Mouse (Mus musculus) layer of hippocampus, postnatal 36 days (tissue): ENCODE results near the gene Timd4. TPM values are rescaled to one million over a fixed set of nuclear protein-coding genes. Genes with fewer than 3 reads are reported as not detected.

Experiments used
- DNase-seq, 2 experiments: peaks; one replicate each; pipeline ENCODE4 v3.0.0; 2022
- total RNA-seq, 2 experiments: library from RNA; stranded (reverse); gene quantifications; 2 replicates each; pipeline ENCODE4 v1.2.3; 2021

Timd4 gene
- not detected for total RNA-seq

DNA sequence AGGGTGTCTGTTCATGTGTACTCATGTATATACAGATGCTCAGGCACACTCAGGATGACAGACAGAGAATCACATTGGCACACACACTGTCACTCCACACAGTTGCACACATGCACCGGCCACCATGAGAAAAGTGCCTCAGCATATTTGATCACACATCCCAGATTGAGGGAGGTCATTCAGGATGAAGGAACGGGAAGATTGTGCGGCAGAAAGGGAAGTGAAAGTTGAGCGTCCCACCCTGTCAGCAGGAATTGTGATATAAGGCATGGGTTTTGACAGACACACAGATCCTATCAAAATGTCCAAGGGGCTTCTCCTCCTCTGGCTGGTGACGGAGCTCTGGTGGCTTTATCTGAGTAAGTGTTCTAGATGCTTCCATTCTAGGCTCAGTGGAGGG, at the start of gene Timd4:
Gene Timd4 (plus strand): TSS at position 290 of the 400 bp plus-strand sequence.
- DNase-seq: no peak

DNA sequence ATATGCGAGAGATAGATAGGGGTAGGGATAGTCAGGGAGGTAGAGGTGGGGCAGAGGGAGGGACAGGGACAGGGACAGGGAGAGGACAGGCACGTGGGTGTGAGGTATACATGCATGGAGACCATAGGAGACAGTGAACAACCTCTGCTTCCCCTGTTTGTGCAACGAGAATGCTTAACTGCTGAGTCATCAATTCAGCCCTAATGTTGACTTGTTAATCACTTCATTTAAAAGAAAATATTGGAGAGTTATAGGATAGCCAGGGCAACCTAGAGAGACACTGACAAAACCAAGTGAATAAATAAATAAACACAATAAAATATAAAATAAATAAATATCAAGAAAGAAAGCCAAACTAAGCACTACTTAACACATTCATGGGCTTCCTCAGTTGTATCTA, 33.7 kb upstream of the Timd4 start:
- DNase-seq: no peak

DNA sequence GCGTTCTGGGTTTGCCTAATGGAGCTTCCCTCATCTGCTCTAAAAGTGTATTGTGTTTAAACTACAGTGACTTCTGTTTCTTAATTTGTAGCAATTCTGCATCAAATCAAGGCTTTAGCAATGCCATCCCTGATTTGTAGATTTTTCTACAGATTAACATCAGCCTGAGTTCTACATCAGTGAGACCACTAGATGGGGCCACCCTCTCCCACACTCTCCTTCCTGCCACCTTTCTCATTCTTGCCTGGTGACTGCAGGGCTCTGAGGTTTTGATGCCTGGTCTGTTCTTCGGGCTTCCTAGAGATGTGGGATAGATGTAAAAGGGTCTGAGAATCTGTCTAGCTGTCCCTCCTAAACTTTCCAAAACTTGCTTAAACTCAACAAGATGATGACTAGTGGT, 30.8 kb upstream of the Timd4 start:
- DNase-seq: no peak

DNA sequence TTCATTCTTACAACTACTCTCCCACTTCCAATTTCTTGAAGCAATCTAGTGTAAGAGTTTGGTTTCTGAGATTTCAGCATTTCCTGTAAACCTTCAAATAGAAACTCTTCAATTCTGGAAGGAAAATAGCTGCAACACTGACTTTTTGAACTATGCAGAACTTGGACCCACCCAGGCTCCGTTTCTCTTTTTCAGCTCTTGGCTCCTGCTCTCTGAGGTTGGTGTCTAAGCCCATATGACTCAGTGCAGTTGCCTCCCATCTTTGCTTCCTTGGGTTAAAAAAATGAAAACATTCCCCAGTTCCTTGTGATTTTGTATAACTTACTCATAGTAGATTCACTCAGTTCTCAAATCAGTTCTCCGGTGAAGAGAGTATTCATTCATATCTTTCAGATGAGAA, 6.2 kb upstream of the Timd4 start:
- no peak for DNase-seq

DNA sequence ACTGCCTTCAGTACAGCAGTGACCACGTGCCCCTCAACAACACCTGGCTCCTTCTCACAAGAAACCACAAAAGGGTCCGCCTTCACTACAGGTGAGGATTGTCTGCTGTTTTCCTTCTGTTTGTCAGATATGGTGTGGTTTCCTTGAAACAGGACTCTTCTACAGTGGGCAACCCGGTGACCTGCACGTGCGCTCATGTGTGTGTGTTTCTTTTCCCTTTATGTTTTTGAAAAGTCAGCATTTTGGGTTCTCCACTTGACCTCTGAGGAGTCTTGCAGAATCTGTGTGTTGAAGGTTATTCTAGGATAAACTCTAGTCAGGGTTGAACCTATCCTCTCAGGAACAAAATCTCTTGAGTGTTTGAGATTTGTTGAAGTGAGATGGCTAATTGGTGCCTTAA, 7.1 kb downstream of the Timd4 start:
- DNase-seq: no peak

DNA sequence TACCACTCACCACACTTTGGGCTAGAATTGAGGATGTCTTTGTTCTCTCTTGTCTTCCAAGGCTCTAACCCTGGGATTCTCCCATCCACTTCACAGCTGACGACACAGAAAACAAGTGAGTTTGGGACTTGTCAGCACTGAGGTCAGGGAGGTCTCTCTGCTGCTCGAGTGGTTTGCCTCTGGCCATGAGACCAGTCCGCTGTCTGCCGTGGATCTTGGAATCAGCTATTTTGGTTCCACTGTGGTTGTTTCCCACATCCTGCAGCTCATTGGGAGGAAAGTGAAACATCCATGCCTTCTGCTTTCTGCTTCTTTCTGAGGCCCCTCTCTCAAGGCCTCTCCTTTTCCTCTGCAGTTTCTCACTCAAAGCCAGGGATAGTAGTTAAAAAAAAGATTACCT, 9.3 kb downstream of the Timd4 start:
- DNase-seq: no peak

DNA sequence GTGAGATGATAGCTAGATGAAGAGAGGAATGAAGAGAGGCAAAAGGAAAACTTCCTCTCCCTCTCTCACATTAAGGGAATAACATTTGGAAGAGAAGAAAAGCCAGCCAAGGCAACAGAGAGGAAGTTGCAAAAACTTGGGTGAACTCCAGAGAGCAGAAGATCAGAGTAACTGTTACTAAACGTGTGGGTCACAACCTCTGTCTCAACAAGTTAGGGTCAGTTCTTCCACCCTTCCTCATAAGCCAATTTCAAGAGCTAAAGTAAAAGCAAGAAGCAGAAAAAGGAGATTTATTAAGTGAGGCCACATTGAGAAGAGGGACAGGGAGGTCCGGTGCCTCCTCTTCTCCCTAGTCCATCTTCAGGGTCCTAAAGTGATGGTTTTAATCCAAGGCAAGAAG, 19.7 kb downstream of the Timd4 start:
- DNase-seq: no peak

DNA sequence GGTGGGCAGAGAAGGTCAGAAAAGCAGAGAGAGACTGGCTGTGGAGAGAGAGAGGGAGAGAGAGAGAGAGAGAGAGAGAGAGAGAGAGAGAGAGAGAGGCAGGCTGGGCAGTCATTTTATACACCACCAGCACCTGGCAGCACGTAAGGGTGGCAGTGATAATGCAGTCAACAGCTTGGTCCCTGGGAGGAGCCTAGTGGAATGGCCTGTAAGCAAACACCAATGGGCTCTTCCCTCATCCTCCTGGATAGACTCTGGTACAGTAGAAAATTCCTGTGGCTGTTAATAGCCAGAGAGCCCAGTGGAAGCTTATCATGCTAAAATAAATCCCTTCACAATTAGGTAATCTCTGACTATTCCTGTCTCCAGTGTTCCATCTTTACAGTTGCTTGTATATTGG, 24.5 kb downstream of the Timd4 start:
- DNase-seq: no peak

DNA sequence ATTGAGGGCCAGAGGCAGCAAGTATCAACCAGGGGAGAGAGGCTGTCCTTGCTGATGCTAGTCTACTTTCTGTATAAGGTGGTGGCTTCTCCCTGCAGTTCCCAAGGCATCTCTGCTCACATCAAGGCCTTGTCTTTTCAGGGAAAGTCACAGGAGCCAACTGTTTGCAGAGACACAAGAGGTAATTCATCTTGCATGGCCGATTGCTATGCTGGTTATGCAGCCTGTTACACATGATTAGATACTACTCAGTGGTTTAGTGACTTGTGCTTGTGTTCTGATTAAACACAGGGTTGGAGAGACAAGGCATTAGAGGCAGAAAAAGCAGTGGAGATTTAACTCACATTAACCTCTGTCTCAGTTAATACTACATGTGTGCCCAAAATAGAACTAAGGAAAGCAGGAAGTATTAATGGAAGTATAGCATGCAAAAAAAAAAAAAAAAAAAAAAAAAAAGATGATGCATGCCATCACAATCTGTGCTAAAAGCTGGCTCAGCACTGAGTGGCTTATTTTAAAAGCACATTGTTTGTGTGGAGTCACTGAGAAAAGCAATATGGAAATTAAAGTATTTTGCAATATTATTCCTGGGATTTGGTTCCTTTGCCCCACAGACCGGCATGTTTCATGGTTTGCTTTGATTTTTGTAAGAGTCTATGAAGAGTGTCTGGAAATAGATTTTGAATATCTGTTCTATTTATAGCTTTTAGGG, 31.6 kb downstream of the Timd4 start:
- DNase-seq: no peak

DNA sequence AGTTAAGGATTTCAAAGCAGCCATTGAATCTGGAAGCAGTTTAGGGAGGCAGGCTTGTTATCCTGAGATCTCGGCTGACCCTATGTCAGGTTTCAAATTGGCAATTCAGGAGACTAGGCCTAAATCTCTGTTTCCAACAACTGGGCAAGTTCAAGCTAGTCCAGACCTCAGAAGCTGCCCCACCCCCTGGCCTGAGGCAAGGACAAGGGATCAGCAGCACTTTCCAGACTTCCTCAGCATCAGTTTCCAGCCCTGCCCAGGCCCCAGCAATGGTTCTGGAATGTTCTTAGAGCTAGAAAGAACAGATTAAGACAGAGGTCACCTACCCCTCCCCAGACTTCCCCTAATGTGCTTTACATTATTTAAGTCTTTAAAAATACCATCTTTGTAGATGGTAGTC, 36.1 kb downstream of the Timd4 start:
- no peak for DNase-seq

DNA sequence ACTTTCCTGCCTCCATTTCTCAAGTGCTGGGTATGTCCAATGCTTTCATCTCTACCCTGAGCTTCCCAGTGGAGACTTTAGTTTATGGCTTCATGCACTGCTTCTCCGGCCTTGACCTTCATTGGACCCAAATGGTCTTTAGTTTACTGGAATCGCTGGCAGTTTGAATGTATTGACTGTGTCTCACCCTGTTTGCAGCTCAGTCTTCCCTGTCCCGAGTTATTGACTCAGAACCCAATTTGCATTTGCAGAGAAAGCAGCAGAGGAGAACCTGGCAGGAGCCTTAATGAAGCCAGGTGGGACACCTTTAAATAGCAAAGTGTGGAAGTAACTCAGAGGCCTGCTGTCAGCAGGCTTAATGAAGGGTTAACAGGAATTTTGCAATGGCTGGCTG, 37.2 kb downstream of the Timd4 start:
- no peak for DNase-seq

DNA sequence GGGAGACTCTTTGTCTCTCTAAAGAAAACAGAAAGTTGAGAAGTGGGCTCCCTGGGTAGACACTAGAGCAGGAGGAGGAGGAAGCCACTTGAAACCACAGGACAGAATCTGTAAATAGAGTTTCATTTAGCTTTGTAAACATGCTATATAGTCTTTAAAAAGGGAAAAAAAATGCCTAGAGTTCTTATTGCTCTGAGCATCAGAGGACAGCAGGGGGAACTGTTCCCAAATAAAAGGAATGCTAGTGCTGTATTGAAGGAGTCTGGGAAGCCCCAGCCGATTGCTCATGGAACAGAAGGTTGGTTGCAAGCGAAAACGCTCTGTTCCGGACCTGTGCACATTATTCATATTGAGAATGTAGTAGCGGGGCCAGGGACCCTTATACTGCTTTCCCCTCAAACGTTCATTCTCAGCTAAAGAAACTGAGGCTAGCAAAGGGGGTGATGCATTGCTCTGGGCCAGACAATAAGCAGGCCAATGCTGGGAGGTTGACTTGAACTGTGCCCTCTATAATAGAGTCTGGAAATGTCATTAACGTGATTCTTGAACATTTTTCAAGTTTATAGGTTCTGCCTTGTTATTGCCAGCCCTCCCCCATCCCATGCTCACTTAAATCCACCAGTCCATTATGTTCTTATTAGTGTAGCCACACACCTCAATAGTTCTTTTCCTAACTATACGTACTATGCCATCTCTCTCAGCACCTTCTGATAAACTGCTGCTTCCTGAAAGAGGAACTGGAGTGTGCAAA, 37.8 kb downstream of the Timd4 start:
- peak in 1 of 2 experiments; percentile 6 for DNase-seq

DNA sequence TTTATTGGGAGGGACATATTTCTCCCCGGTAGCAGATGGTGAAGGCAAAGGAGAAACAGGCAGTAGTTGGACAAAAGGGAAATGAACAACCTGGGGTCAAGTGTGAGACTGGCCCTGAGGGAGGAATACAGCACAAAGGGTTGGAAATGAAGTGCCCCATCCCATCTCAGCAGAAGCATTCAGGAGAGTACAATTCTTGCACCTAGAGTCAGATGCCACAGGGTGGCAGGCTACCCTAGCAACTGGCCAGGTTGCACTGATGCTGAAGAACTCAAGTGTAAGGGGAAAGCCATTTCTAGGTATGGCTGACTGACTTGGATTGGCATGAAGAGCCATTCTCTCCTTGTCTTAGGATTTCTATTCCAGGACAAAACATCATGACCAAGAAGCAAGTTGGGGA, 54.2 kb downstream of the Timd4 start:
- no peak for DNase-seq

DNA sequence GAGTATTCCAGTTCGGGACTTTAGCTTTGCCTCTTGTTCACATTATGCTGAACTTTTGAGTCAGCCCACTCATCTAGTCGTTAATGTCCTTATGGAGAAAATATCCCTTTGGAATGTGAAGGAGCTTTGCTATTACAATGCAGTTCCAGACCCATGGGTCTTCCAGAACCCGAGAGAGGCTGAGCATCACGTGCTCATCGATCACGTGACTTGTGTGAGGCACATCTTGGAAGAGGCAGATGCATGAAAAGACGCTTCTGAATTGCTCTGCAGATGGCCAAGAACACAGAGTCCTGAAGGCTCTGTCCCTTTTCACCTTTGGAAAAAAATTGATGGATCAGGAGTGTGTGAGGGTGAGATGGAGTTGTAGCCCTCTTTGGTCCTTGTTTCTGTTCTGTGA, 58.0 kb downstream of the Timd4 start:
- no peak for DNase-seq

DNA sequence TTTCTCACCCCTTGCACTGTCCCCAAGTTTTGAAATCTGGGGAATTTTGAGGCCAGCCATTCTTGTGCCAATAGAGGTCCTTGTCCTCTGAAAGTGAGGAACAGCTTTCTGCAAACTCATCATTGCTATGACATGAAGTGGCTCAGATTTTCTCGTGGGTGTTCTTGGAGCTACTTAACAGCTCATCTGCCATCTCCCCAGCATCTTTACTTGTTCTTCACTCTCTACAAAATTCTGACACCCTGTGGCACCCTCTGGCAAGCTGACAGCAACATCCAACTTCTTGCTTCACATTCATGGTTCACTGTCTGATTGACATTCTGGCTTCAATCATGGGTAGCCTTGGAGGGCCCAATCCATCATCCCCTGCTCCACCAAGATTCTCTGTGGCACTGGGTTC, 65.2 kb downstream of the Timd4 start:
- peak in 1 of 2 experiments; percentile 2 for DNase-seq

DNA sequence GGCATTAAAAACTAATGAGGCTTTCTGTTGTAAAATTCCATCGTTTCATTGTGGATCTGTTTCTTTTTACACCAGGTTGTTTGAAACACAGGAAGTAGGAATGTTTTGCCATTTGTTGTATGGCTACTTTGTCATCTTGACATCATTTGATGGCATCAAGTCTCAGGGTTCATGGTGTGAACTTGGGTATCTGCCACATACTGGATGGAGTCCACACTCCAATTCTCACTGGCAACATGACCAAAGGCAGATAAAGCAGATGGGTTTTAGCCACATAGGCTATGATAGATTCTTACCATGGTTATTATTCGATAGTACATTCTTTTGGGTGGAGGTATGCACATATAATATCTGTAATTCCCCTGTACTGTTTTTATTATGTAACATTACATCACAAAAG, 71.9 kb downstream of the Timd4 start:
- DNase-seq: no peak

DNA sequence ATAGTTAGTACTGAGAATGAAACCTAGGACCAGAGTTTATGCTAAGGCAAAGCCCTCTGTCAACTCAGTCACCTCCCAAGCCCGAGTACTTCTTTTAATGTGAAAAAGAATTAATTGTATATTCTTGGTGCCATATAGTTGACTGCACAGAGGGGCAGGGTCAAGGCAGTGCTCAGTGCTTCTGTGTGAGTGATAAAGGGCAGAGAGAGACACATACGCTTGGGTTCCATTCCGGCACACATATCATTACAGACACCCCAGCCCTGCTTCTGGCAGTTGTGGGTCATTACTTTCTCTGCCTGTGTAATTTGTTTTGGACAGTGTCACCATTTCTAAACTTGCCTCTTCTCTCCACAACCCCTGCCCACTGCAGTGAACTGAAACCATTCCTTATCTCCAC, 78.5 kb downstream of the Timd4 start:
- no peak for DNase-seq

Other genes starting within 250 kb of the Timd4 start
- not detected for gene BC053393, start 239.3 kb upstream of the Timd4 start, total RNA-seq
- gene Dppa1, start 181.5 kb upstream of the Timd4 start, total RNA-seq: not detected
- gene Timd2, start 103.7 kb upstream of the Timd4 start, total RNA-seq: not detected
- not detected for gene Havcr1, start 75.7 kb upstream of the Timd4 start, total RNA-seq